Mouse (Mus musculus) testis, adult 2 months (tissue): Measurements from ENCODE around the gene Tra2a. TPM values are rescaled to one million over a fixed set of nuclear protein-coding genes. Genes with fewer than 3 reads are reported as not detected.

Experiments used
- H3K27ac ChIP-seq: fragments of 200-500 bp; 2 replicates; pipeline ENCODE4 v1.5.1; 2012; ENCODE audit warnings: low read depth, low read length; ENCODE audit not compliant: control insufficient read depth, insufficient read depth
- H3K27me3 ChIP-seq: fragments of 200-500 bp; 2 replicates; pipeline ENCODE4 v1.6.1; 2012; ENCODE audit warnings: mild to moderate bottlenecking, low read length, moderate library complexity; ENCODE audit not compliant: control insufficient read depth, insufficient read depth
- H3K36me3 ChIP-seq: fragments of 200-500 bp; 2 replicates; pipeline ENCODE4 v1.6.1; 2012; ENCODE audit warnings: mild to moderate bottlenecking, low read length; ENCODE audit not compliant: control insufficient read depth, insufficient read depth
- H3K4me1 ChIP-seq: fragments of 200-500 bp; 2 replicates; pipeline ENCODE4 v1.6.1; 2012; ENCODE audit warnings: low read length; ENCODE audit not compliant: control insufficient read depth, insufficient read depth
- H3K4me3 ChIP-seq: fragments of 200-500 bp; 2 replicates; pipeline ENCODE4 v1.5.1; 2012; ENCODE audit warnings: low read depth, mild to moderate bottlenecking, low read length, moderate library complexity, mixed read lengths; ENCODE audit not compliant: control insufficient read depth
- CTCF ChIP-seq: fragments of 200-500 bp; IDR thresholded peaks from 2 replicates; pipeline ENCODE4 v1.5.1; 2012; ENCODE audit warnings: low read depth, mild to moderate bottlenecking, inconsistent platforms, low read length, moderate library complexity; ENCODE audit not compliant: control insufficient read depth, insufficient read depth, insufficient replicate concordance
- POLR2A ChIP-seq: fragments of 200-500 bp; IDR thresholded peaks from 2 replicates; pipeline ENCODE4 v1.6.1; 2012; ENCODE audit warnings: low read depth, mild to moderate bottlenecking, inconsistent platforms, low read length, moderate library complexity; ENCODE audit not compliant: control insufficient read depth
- polyA plus RNA-seq: library from polyadenylated mRNA; depleted of rRNA; stranded (reverse); fragments of >200 nt; gene quantifications from 2 replicates; pipeline ENCODE4 v1.2.3, GENCODE M21; 2012

Gene Tra2a
- polyA plus RNA-seq, 1 experiment, result 45.4 TPM

- Histone ChIP-seq H3K4me1 (peaks cover 14% of the 10 kb centered on the region), H3K4me3 (peak within 1 kb of the TSS; percentile 86), H3K27me3 (no peaks in the 10 kb centered on the region), H3K27ac (peak within 1 kb of the TSS; percentile 88), H3K36me3 (no peaks in the 10 kb centered on the region)
- no peak for TF ChIP-seq CTCF
- TF ChIP-seq POLR2A, result no peak; the same call in 1 of the 2 replicates
Observed at GRCm38 (mm10) chr6:49214928-49215747, 48.7 kb downstream of the Tra2a start, which contains the start of gene Igf2bp3. Gene Igf2bp3, minus strand, starts transcription at chr6:49214957.

- no peaks in the 10 kb centered on the region for H3K27me3 ChIP-seq
- H3K36me3 ChIP-seq, result no peaks in the 10 kb centered on the region
- H3K4me3 ChIP-seq, result peak overlapping the region; percentile 86
- TF ChIP-seq POLR2A (no peak; the same call in 1 of the 2 replicates), CTCF (no peak)
- peak overlapping the region; percentile 84 for H3K27ac ChIP-seq
- H3K4me1 ChIP-seq, result peaks cover 12% of the 10 kb centered on the region
Observed at GRCm38 (mm10) chr6:49214086-49214927, 49.5 kb downstream of the Tra2a start.

DNA sequence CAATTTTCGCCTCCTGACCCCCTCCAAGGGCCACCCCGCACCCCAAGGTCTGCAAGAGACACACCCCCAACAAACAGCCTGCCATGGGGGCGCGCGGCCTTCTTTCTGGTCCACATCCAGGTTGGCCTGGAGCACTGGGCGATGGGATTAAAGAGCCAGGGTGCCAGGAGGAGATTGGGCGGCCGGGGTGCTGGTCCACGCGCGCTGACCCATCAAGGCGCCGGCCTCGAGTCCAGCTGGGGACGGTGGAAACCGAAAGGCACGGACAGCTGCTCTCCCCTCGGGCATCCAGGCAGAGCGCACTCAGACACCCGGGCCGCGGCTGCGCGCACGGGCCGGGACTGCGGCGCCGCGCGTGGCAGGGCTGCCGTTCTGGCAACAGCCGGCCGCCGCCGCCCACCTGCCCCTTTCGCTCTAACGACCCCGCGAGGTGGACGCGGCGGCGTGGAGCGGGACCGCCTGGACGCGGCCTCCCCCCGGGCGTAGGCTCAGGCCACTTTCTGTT, 50.2 kb downstream of the Tra2a start:
- Histone ChIP-seq H3K27me3 (no peaks in the 10 kb centered on the region), H3K4me3 (peak overlapping the region; percentile 86), H3K27ac (peak overlapping the region; percentile 84), H3K4me1 (peaks cover 12% of the 10 kb centered on the region), H3K36me3 (no peaks in the 10 kb centered on the region)
- TF ChIP-seq CTCF (no peak), POLR2A (no peak; the same call in 1 of the 2 replicates)

GRCm38 (mm10) chr6:49212931-49213580, 50.8 kb downstream of the Tra2a start:
- TF ChIP-seq POLR2A (no peak), CTCF (no peak)
- Histone ChIP-seq H3K4me1 (peaks cover 12% of the 10 kb centered on the region), H3K4me3 (peak overlapping the region; percentile 86), H3K27me3 (no peaks in the 10 kb centered on the region), H3K36me3 (no peaks in the 10 kb centered on the region), H3K27ac (no peak overlapping the region)

DNA sequence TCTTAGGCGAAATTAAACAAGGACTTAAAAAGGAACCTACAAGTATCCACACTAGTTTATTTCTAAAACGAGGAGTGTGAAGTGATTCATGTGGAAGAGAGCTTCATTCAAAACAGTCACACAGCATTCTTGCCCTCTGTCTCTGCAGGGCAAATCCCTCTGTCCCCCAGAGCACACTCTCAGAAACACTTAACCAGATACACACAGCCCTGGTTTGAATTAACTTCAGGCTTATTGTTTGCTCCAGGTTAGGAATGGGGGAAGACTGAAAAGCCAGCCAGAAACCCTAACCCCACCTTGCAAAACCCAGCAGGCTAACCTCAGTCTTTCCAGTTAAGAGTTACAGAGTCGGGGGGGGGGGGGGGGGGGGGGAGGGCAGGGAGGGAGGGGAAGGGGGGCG, 51.7 kb downstream of the Tra2a start:
- TF ChIP-seq POLR2A (no peak), CTCF (no peak)
- H3K27me3 ChIP-seq, result no peaks in the 10 kb centered on the region
- H3K4me1 ChIP-seq, result peaks cover 12% of the 10 kb centered on the region
- no peaks in the 10 kb centered on the region for H3K36me3 ChIP-seq
- H3K4me3 ChIP-seq, result no peak overlapping the region
- no peak overlapping the region for H3K27ac ChIP-seq

DNA sequence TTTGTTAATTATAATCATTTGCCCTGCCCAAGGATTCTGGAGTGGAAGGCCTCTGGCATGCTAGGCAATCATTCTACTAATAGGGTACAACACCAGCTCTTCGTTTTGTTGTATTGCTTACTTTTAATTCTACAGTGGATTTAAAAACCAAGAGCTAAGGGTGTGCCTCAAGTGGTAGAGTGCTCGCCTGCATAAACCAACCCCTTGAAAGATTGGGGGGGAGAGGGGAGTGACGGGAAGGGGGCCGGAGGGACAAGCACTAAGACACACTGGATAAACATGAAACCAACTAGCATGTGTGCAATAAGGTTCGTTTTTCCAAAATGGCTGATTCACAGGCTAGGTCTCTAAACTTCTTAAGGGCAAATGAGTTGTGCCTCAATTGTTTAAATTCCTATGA, 52.2 kb downstream of the Tra2a start:
- TF ChIP-seq CTCF (no peak), POLR2A (no peak)
- H3K27me3 ChIP-seq, result no peaks in the 10 kb centered on the region
- no peak overlapping the region for H3K4me3 ChIP-seq

More for the DNA sequence above, 52.2 kb downstream of the Tra2a start:
- no peak overlapping the region for H3K27ac ChIP-seq
- H3K4me1 ChIP-seq, result peaks cover 12% of the 10 kb centered on the region
- no peaks in the 10 kb centered on the region for H3K36me3 ChIP-seq
